ENCODE assay signal across 15 mouse cellular contexts in the genomic region with DNA sequence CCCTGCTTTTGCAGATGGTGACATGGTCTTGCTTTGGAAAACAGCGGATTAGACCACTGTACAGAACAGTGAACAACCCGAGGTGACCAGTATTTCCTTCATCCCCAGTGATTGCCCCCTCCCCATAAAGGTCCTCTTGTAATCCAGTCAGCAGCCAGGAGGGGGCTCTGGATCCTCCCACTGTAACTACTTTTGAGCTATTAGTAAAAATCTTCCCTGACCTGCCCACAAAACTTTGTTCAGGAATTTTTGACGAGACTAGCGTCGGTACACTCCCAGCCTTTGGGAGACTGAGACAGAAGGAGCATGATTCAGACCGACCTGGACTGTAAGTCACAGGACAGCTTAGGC. TPM values are rescaled to one million over a fixed set of nuclear protein-coding genes. Genes with fewer than 3 reads are reported as not detected.
DNase-seq lines count a peak whose midpoint lies in the region; ATAC-seq and TF ChIP-seq lines count a peak whose summit lies in the region.
"Had no signal": no experiment of that assay in that cellular context is flagged by ENCODE, and none has a peak within 500 bp of the region (broad histone marks: within the 10 kb centered on the region; RNA-seq: fewer than 3 reads in every experiment).

No protein-coding gene starts in this region.

- no peak overlapping the region for H3K4me2 ChIP-seq in intestine, postnatal 0 days (replicated peaks; ENCODE audit: low read depth)
- H3K4me2 ChIP-seq in intestine, embryonic 15.5 days (replicated peaks) = no peak overlapping the region
- H3K4me2 ChIP-seq: embryonic facial prominence, embryonic 12.5 days; hindbrain, embryonic 14.5 days had no signal

- H3K4me1 ChIP-seq in intestine, postnatal 0 days (replicated peaks; ENCODE audit: control insufficient read depth, insufficient read depth, low read length) = no peaks in the 10 kb centered on the region
- H3K4me1 ChIP-seq in intestine, embryonic 15.5 days (replicated peaks) = peaks cover 4% of the 10 kb centered on the region; the same call in 1 of the 2 replicates
- H3K4me1 ChIP-seq in E14TG2a.4 (replicated peaks; ENCODE audit: low read depth, low read length) = peaks cover 41% of the 10 kb centered on the region
- H3K4me1 ChIP-seq: embryonic facial prominence, embryonic 12.5 days had no signal

- TF ChIP-seq CTCF in intestine, postnatal 0 days (IDR thresholded peaks at IDR 0.05; ENCODE audit: low read depth) = 0 out of 2 replicates have a peak, but pooled peaks have one; percentile 11
- peak; percentile 55 for TF ChIP-seq CTCF in E14TG2a.4 (conservative IDR thresholded peaks at IDR 0.05; ENCODE audit: low read length)
- TF ChIP-seq CTCF in brain, embryonic 14.5 days (IDR thresholded peaks at IDR 0.05; ENCODE audit: borderline replicate concordance, extremely low read depth, insufficient read depth, insufficient read length) = peak; percentile 33; the same call in 1 of the 2 replicates

- DNase-seq in 3T3-L1 (ENCODE audit: low read depth, low spot score) = peak; percentile 5
- no peak for DNase-seq in brain, embryonic 14.5 days (ENCODE audit: low read depth)
- no peak for DNase-seq in thymus, adult 18-20 months
- DNase-seq in gastrocnemius, adult 18-20 months (ENCODE audit: low spot score) = no peak
- DNase-seq: gastrocnemius, postnatal 36 days had no signal

- no peaks in the 10 kb centered on the region for H3K27me3 ChIP-seq in intestine, postnatal 0 days (replicated peaks; ENCODE audit: control insufficient read depth, insufficient read depth, low read length)
- no peaks in the 10 kb centered on the region for H3K27me3 ChIP-seq in intestine, embryonic 15.5 days (replicated peaks)
- peaks cover 8% of the 10 kb centered on the region; the same call in 1 of the 2 replicates for H3K27me3 ChIP-seq in E14TG2a.4 (ENCODE audit: insufficient read depth, low read length)

- ATAC-seq in intestine, postnatal 0 days = no peak
- ATAC-seq in intestine, embryonic 15.5 days = no peak

- H3K9ac ChIP-seq in intestine, postnatal 0 days (ENCODE audit: low read depth, low read length) = no peak overlapping the region
- H3K9ac ChIP-seq in intestine, embryonic 15.5 days = no peak overlapping the region
- H3K9ac ChIP-seq: embryonic facial prominence, embryonic 12.5 days; hindbrain, embryonic 14.5 days had no signal

- 23% methylated on average over 6 of the region's 6 CpGs for WGBS in intestine, postnatal 0 days
- WGBS in intestine, embryonic 15.5 days = 18% methylated on average over 6 of the region's 6 CpGs

- H3K4me3 ChIP-seq in intestine, postnatal 0 days (ENCODE audit: low read depth, low read length) = no peak overlapping the region
- no peak overlapping the region for H3K4me3 ChIP-seq in intestine, embryonic 15.5 days (replicated peaks)
- peak overlapping the region; percentile 61 for H3K4me3 ChIP-seq in E14TG2a.4 (replicated peaks; ENCODE audit: low read length)
- H3K4me3 ChIP-seq: embryonic facial prominence, embryonic 12.5 days had no signal

- no peaks in the 10 kb centered on the region for H3K36me3 ChIP-seq in intestine, postnatal 0 days (ENCODE audit: control insufficient read depth, insufficient read depth)
- no peaks in the 10 kb centered on the region for H3K36me3 ChIP-seq in intestine, embryonic 15.5 days
- H3K36me3 ChIP-seq in E14TG2a.4 (ENCODE audit: insufficient read depth, low read length) = peaks cover 31% of the 10 kb centered on the region
- H3K36me3 ChIP-seq: embryonic facial prominence, embryonic 12.5 days had no signal

- no peak overlapping the region for H3K27ac ChIP-seq in intestine, postnatal 0 days (ENCODE audit: low read depth, low read length)
- H3K27ac ChIP-seq in intestine, embryonic 15.5 days = no peak overlapping the region
- H3K27ac ChIP-seq: embryonic facial prominence, embryonic 12.5 days; hindbrain, embryonic 14.5 days had no signal

- H3K9me3 ChIP-seq in intestine, postnatal 0 days (ENCODE audit: control insufficient read depth) = no peaks in the 10 kb centered on the region
- H3K9me3 ChIP-seq in intestine, embryonic 15.5 days = no peaks in the 10 kb centered on the region
- H3K9me3 ChIP-seq in E14TG2a.4 (ENCODE audit: low read length) = peaks cover 25% of the 10 kb centered on the region
- H3K9me3 ChIP-seq: embryonic facial prominence, embryonic 12.5 days had no signal

- no peak for TF ChIP-seq POLR2A in brain, embryonic 14.5 days (IDR thresholded peaks at IDR 0.05; ENCODE audit: borderline replicate concordance, extremely low read depth, insufficient read depth, insufficient read length, poor library complexity, severe bottlenecking)

RNA-seq across cellular contexts. Expression of gene Prodh2, which starts 2.5 kb away (rescaled TPM):
- polyA plus RNA-seq in intestine, postnatal 0 days (2015; fragmentation: Nextera tagmentation; extraction: Ambion mirVana) = 3.9 and 5.4 TPM in 2 replicates
- 5.0 and 5.2 TPM in 2 replicates for polyA plus RNA-seq in intestine, embryonic 15.5 days (2015; fragmentation: Nextera tagmentation; extraction: Ambion mirVana)
- 0.05 and 0.26 TPM in 2 replicates for polyA plus RNA-seq in brain, embryonic 14.5 days (2012; rRNA removed)
- not detected for total RNA-seq in gastrocnemius, adult 18-20 months (2021)
- total RNA-seq: gastrocnemius, postnatal 36 days; left cerebral cortex, postnatal 14 days; monocyte, adult 5-6 weeks; neutrophil, adult 5-6 weeks had no signal
- polyA plus RNA-seq: embryonic facial prominence, embryonic 12.5 days; heart, postnatal 0 days had no signal

RNA-seq across cellular contexts. Expression of gene Nphs1, which starts 32.8 kb away (rescaled TPM):
- polyA plus RNA-seq in intestine, postnatal 0 days (2015; fragmentation: Nextera tagmentation; extraction: Ambion mirVana) = 0.10 TPM in 1 of 2 replicates, not detected in the other
- polyA plus RNA-seq in intestine, embryonic 15.5 days (2015; fragmentation: Nextera tagmentation; extraction: Ambion mirVana) = 1.3 and 3.3 TPM in 2 replicates
- polyA plus RNA-seq in brain, embryonic 14.5 days (2012; rRNA removed) = 1.2 and 3.2 TPM in 2 replicates
- total RNA-seq in gastrocnemius, adult 18-20 months (2021) = not detected
- total RNA-seq: adrenal gland, adult 18-20 months; gastrocnemius, postnatal 36 days; monocyte, adult 5-6 weeks; neutrophil, adult 5-6 weeks had no signal
- polyA plus RNA-seq: heart, postnatal 0 days had no signal

RNA-seq across cellular contexts. Expression of gene Kirrel2, which starts 33.4 kb away (rescaled TPM):
- polyA plus RNA-seq in intestine, postnatal 0 days (2015; fragmentation: Nextera tagmentation; extraction: Ambion mirVana) = 0.08 and 0.09 TPM in 2 replicates
- polyA plus RNA-seq in intestine, embryonic 15.5 days (2015; fragmentation: Nextera tagmentation; extraction: Ambion mirVana) = 2.0 and 3.0 TPM in 2 replicates
- polyA plus RNA-seq in brain, embryonic 14.5 days (2012; rRNA removed) = 0.85 and 3.3 TPM in 2 replicates
- total RNA-seq in gastrocnemius, adult 18-20 months (2021) = not detected
- total RNA-seq: adrenal gland, adult 18-20 months; gastrocnemius, postnatal 36 days; monocyte, adult 5-6 weeks; neutrophil, adult 5-6 weeks had no signal

RNA-seq across cellular contexts. Expression of gene Arhgap33, which starts 43.9 kb away (rescaled TPM):
- polyA plus RNA-seq in intestine, postnatal 0 days (2015; fragmentation: Nextera tagmentation; extraction: Ambion mirVana) = 2.6 and 2.8 TPM in 2 replicates
- 7.4 and 7.8 TPM in 2 replicates for polyA plus RNA-seq in intestine, embryonic 15.5 days (2015; fragmentation: Nextera tagmentation; extraction: Ambion mirVana)
- polyA plus RNA-seq in brain, embryonic 14.5 days (2012; rRNA removed) = 241 and 276 TPM in 2 replicates
- total RNA-seq in gastrocnemius, adult 18-20 months (2021) = under 1 TPM; 0.27 to 0.47 TPM

RNA-seq across cellular contexts. Expression of gene Aplp1, which starts 45.6 kb away (rescaled TPM):
- polyA plus RNA-seq in intestine, postnatal 0 days (2015; fragmentation: Nextera tagmentation; extraction: Ambion mirVana) = 28.2 and 30.1 TPM in 2 replicates
- 39.0 and 40.8 TPM in 2 replicates for polyA plus RNA-seq in intestine, embryonic 15.5 days (2015; fragmentation: Nextera tagmentation; extraction: Ambion mirVana)
- 571 and 616 TPM in 2 replicates for polyA plus RNA-seq in brain, embryonic 14.5 days (2012; rRNA removed)
- 1 to 10 TPM in 1 of 2 experiments, under 1 TPM in 1; 0.82 to 1.4 TPM for total RNA-seq in gastrocnemius, adult 18-20 months (2021)
- total RNA-seq: monocyte, adult 5-6 weeks; neutrophil, adult 5-6 weeks had no signal
